Mouse (Mus musculus) neural tube, embryonic 12.5 days (tissue): ENCODE data around the gene Slc30a5. TPM values are rescaled to one million over a fixed set of nuclear protein-coding genes. Genes with fewer than 3 reads are reported as not detected.
A peak's percentile ranks its signal among the peaks of the same experiment; 100 is the strongest.
"Not testable (repeated sequence)": the region's sequence is repeated elsewhere in the genome, so short reads cannot be mapped to it uniquely, and the experiment has no call there.

Experiments used
- ATAC-seq: fragments of 200-750 bp; cut with Nextera tagmentation; 2 replicates; pipeline ENCODE4 v1.8.0; 2017; ENCODE audit warnings: low read depth, mild to moderate bottlenecking, moderate TSS enrichment, moderate library complexity; ENCODE audit not compliant: low FRiP score
- H3K27ac ChIP-seq: fragments of 300-500 bp; sonication (generic); 2 replicates; pipeline ENCODE4 v1.5.1; 2016
- H3K27me3 ChIP-seq: fragments of 300-500 bp; sonication (generic); replicated peaks from 2 replicates; pipeline ENCODE4 v1.6.1; 2016; ENCODE audit warnings: mild to moderate bottlenecking
- H3K36me3 ChIP-seq: fragments of 300-500 bp; sonication (generic); 2 replicates; pipeline ENCODE4 v1.6.1; 2016; ENCODE audit warnings: mild to moderate bottlenecking
- H3K4me1 ChIP-seq: fragments of 300-500 bp; sonication (generic); 2 replicates; pipeline ENCODE4 v1.6.1; 2016
- H3K4me2 ChIP-seq: fragments of 300-500 bp; sonication (generic); replicated peaks from 2 replicates; pipeline ENCODE4 v1.6.1; 2016; ENCODE audit warnings: mild to moderate bottlenecking
- H3K4me3 ChIP-seq: fragments of 300-500 bp; sonication (generic); 2 replicates; pipeline ENCODE4 v1.5.1; 2016
- H3K9ac ChIP-seq: fragments of 300-500 bp; sonication (generic); 2 replicates; pipeline ENCODE4 v1.6.1; 2016; ENCODE audit warnings: mild to moderate bottlenecking
- H3K9me3 ChIP-seq: fragments of 300-500 bp; sonication (generic); 2 replicates; pipeline ENCODE4 v1.6.1; 2016; ENCODE audit warnings: mild to moderate bottlenecking
- WGBS: fragments of 180-500 bp; shearing (Covaris S2); methylation state at CpG from one replicate; pipeline ENCODE4 v1.1.7; 2016; 5-methylcytosine and 5-hydroxymethylcytosine counted together
- polyA plus RNA-seq: library from polyadenylated mRNA; unstranded; fragments of >200 nt; fragmentation: Nextera tagmentation; extraction: Ambion mirVana; gene quantifications from 2 replicates; pipeline ENCODE4 v1.2.1, GENCODE M21; 2016

Slc30a5 gene
- polyA plus RNA-seq, 1 experiment from 2014 or later, result 43.7 TPM

GRCm38 (mm10) chr13:100832188-100832587 is 1.0 kb downstream of the Slc30a5 start:
- Histone ChIP-seq H3K27ac (no peak overlapping the region), H3K4me1 (peaks cover 16% of the 10 kb centered on the region), H3K4me2 (peak overlapping the region; percentile 83), H3K9me3 (no peaks in the 10 kb centered on the region), H3K9ac (peak overlapping the region; percentile 91), H3K36me3 (no peaks in the 10 kb centered on the region; the same call in 1 of the 2 replicates), H3K27me3 (no peaks in the 10 kb centered on the region), H3K4me3 (peak overlapping the region; percentile 94)
- no peak for ATAC-seq
- 3% methylated on average over 8 of the region's 8 CpGs for WGBS

GRCm38 (mm10) chr13:100831123-100831522 is 2.1 kb downstream of the Slc30a5 start:
- Histone ChIP-seq H3K27me3 (no peaks in the 10 kb centered on the region), H3K9me3 (no peaks in the 10 kb centered on the region), H3K27ac (no peak overlapping the region), H3K4me1 (peaks cover 16% of the 10 kb centered on the region), H3K9ac (no peak overlapping the region), H3K4me3 (no peak overlapping the region), H3K4me2 (0 out of 2 replicates have a peak overlapping the region, but pooled peaks have one; percentile 83), H3K36me3 (peaks cover 7% of the 10 kb centered on the region)
- ATAC-seq, result no peak
- WGBS, result 87% methylated on average over 6 of the region's 6 CpGs

DNA sequence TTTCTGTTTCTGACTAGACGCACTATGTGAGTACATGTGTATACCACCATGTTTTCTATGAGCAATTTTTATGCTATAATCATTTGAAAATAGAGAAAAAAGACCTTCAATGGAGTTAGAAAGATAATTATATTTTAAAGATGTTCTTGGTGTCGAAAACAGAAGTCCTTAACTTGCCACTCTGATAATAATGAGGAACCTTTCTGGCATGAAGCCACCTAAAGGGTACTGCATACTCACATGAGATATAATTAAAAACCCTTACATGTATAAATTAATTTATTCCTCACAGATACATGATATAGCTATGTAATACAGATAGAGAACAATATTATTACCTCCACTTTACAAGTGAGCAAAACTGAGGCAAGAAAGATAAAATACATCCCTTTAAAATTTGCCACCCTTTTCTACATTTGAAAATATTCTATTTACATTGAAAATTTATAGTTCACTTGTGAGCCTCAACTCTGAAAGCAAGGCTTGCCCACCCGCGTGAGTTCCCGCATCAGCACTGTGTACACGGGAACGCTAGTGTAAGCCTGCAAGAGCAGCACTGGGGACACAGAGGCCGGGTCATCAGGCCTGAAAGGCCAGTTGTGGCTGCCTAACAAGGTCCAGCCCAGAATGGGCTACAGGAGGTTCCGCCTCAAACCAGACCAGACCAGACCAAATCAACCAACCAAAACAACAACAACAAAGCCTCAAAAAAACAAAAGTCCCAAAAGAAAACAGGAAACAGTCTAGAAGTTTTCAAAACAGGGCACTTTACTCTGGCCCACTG is 7.4 kb downstream of the Slc30a5 start:
- Histone ChIP-seq H3K27me3 (no peaks in the 10 kb centered on the region), H3K4me3 (no peak overlapping the region), H3K9me3 (no peaks in the 10 kb centered on the region), H3K9ac (no peak overlapping the region), H3K4me2 (no peak overlapping the region), H3K36me3 (peaks cover 42% of the 10 kb centered on the region), H3K27ac (no peak overlapping the region), H3K4me1 (no peaks in the 10 kb centered on the region)
- WGBS, result 93% methylated on average over 9 of the region's 9 CpGs
- no peak for ATAC-seq

GRCm38 (mm10) chr13:100824916-100825315 is 8.3 kb downstream of the Slc30a5 start:
- WGBS, result 94% methylated on average over 3 of the region's 3 CpGs
- Histone ChIP-seq H3K4me3 (no peak overlapping the region), H3K27me3 (no peaks in the 10 kb centered on the region), H3K4me2 (no peak overlapping the region), H3K27ac (no peak overlapping the region), H3K4me1 (no peaks in the 10 kb centered on the region), H3K9ac (no peak overlapping the region), H3K36me3 (peaks cover 47% of the 10 kb centered on the region), H3K9me3 (no peaks in the 10 kb centered on the region)
- no peak for ATAC-seq

GRCm38 (mm10) chr13:100824306-100824705 is 8.9 kb downstream of the Slc30a5 start:
- Histone ChIP-seq H3K27ac (no peak overlapping the region), H3K36me3 (peaks cover 52% of the 10 kb centered on the region), H3K4me2 (no peak overlapping the region), H3K4me1 (no peaks in the 10 kb centered on the region), H3K9ac (no peak overlapping the region), H3K4me3 (no peak overlapping the region), H3K9me3 (no peaks in the 10 kb centered on the region), H3K27me3 (no peaks in the 10 kb centered on the region)
- no peak for ATAC-seq
- WGBS, result 88% methylated on average over 6 of the region's 6 CpGs

GRCm38 (mm10) chr13:100823863-100824262 is 9.4 kb downstream of the Slc30a5 start:
- H3K9me3 ChIP-seq, result no peaks in the 10 kb centered on the region
- H3K36me3 ChIP-seq, result peaks cover 55% of the 10 kb centered on the region
- H3K27ac ChIP-seq, result no peak overlapping the region
- H3K4me1 ChIP-seq, result no peaks in the 10 kb centered on the region
- no peak overlapping the region for H3K9ac ChIP-seq
- no peak overlapping the region for H3K4me3 ChIP-seq
- 95% methylated on average over 3 of the region's 3 CpGs for WGBS
- no peak for ATAC-seq
- no peaks in the 10 kb centered on the region for H3K27me3 ChIP-seq
- no peak overlapping the region for H3K4me2 ChIP-seq

DNA sequence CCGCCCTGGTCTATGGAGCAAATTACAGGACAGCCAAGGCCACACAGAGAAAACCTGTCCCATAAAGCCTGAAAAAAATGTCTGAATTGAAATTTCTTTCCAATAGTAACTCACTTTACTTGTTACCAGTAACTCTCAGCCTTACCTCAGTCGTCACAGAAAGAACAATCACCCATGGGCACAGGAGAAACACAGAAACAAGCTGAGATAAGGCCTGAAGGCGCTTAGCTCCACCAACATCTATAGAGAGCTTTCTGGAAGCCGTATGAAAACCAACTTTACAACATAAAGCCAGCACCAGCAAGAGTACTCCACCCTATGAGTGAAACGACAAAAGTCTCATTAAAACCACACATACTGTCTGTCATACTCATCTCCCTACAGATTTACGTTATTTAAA is 18.8 kb downstream of the Slc30a5 start:
- Histone ChIP-seq H3K27me3 (no peaks in the 10 kb centered on the region), H3K4me3 (no peak overlapping the region), H3K9me3 (no peaks in the 10 kb centered on the region), H3K36me3 (peaks cover 72% of the 10 kb centered on the region), H3K4me1 (no peaks in the 10 kb centered on the region), H3K4me2 (no peak overlapping the region), H3K27ac (no peak overlapping the region), H3K9ac (no peak overlapping the region)
- 93% methylated on average over 6 of the region's 6 CpGs for WGBS
- ATAC-seq, result no peak

DNA sequence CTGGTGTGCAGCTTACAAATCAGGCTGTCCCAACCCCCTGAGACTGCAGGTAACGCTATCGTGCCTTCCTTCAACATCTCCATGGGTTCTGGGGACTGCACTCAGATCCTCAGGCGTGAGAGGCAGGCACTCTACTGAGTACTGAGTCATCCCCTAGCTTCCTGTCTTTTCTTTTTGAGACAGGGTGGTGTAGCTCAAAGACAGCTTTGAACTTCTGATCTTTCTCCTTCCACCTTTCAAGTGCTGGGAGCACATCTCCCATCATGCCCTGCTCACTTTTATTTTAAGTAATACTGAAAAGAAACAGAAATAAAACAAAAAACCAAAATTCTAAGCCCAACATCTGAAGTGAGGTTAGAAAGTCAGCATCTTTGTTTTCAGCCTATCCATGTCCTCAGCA is 27.5 kb downstream of the Slc30a5 start:
- Histone ChIP-seq H3K27ac (no peak overlapping the region), H3K9ac (no peak overlapping the region), H3K4me2 (no peak overlapping the region), H3K27me3 (no peaks in the 10 kb centered on the region), H3K9me3 (no peaks in the 10 kb centered on the region), H3K36me3 (peaks cover 65% of the 10 kb centered on the region), H3K4me3 (no peak overlapping the region), H3K4me1 (no peaks in the 10 kb centered on the region)
- WGBS, result 93% methylated on average over 3 of the region's 3 CpGs
- ATAC-seq, result no peak

DNA sequence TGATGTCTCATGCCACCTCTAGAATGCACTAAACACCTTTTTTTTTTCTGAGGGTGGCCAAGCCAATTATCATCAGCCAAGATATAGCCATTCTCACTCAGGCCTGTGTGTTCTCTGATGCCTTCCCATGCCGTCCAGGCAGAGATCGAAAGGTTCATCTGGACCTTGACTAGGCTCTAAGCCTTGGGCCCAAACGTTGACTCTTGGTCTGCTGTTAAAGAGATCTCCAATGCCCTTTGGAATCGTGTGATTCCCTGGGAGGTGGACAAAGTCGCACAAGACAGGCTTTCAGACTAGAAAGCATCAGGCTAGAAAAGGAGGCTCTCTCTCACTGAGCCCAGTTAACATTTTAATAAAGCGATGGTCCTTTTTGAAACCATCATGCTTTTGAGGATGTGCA is 36.1 kb downstream of the Slc30a5 start:
- no peak for ATAC-seq
- no peaks in the 10 kb centered on the region for H3K27me3 ChIP-seq
- whole genome bisulfite sequencing, result 89% methylated on average over 6 of the region's 6 CpGs
- no peaks in the 10 kb centered on the region for H3K4me1 ChIP-seq
- H3K9ac ChIP-seq, result no peak overlapping the region
- no peak overlapping the region for H3K4me3 ChIP-seq
- peaks cover 13% of the 10 kb centered on the region; the same call in 1 of the 2 replicates for H3K36me3 ChIP-seq
- no peaks in the 10 kb centered on the region for H3K9me3 ChIP-seq
- no peak overlapping the region for H3K27ac ChIP-seq
- H3K4me2 ChIP-seq, result no peak overlapping the region

DNA sequence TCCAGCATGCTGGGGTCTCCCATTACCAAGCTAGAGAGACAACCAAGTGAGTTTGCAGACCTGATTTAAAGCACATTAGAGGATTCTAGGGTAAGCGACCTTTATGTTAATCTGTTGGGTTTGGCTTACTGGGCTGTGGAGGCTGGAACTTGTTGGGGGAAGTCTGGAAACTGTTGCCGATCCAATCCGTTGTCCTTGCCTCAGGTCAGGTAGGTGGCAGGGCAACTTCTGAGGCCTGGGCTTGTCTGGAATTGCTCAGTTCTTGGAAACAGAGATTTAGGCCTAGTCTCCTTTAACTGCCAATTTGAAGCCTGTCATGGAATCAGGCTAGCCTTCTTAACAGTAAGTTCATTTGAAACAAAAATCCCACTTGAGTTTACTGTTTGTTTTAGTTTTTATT is 44.1 kb downstream of the Slc30a5 start:
- no peaks in the 10 kb centered on the region for H3K9me3 ChIP-seq
- H3K27me3 ChIP-seq, result no peaks in the 10 kb centered on the region
- H3K4me1 ChIP-seq, result peaks cover 15% of the 10 kb centered on the region
- no peak overlapping the region for H3K27ac ChIP-seq
- no peak overlapping the region for H3K9ac ChIP-seq
- no peaks in the 10 kb centered on the region for H3K36me3 ChIP-seq
- WGBS, result 92% methylated on average over 3 of the region's 3 CpGs
- no peak overlapping the region for H3K4me2 ChIP-seq
- no peak for ATAC-seq
- no peak overlapping the region for H3K4me3 ChIP-seq

GRCm38 (mm10) chr13:100788057-100788456 is 45.2 kb downstream of the Slc30a5 start:
- not testable (repeated sequence) for ATAC-seq, H3K4me2 ChIP-seq, H3K27ac ChIP-seq, H3K9ac ChIP-seq, H3K36me3 ChIP-seq, H3K4me3 ChIP-seq, H3K9me3 ChIP-seq, H3K27me3 ChIP-seq
- H3K4me1 ChIP-seq, result peaks cover 21% of the 10 kb centered on the region
- 96% methylated on average over 13 of the region's 14 CpGs for WGBS

DNA sequence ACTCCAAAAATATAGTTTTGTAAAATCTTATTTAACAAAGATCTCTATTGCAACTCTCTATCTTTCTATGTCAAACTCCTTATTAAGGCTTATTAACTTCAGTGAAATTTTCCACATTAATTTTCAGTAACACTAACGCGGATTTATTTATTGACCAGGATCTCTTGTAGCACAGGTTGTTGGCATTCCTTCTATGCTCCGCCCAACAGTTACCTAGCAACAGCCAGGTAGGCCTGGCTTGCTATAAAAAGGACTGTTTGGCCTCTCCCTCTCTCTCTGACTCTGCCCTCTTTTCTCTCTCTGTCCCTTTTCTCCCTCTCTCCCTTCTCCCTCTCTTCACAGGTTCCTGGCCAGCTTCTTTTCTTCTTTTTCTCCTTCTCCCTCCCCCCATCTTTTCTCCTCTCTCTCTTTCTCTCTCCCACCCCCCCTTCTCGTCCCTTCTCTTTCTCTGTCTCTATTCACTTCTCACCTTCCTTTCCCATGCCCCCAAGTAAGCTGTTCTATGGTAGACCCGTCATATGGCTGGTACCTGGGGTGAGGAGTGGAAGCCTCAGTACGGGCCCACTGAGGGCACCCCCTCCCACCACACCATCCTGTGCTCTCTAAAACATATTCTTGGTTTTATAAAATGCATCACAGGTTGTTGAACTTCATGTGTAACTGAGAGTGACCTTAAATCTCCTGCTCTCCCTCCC is 45.8 kb downstream of the Slc30a5 start:
- peaks cover 21% of the 10 kb centered on the region for H3K4me1 ChIP-seq
- H3K36me3 ChIP-seq, result peaks cover 4% of the 10 kb centered on the region; the same call in 1 of the 2 replicates
- H3K9ac ChIP-seq, result no peak overlapping the region
- no peak overlapping the region for H3K4me3 ChIP-seq
- H3K27me3 ChIP-seq, result no peaks in the 10 kb centered on the region
- H3K27ac ChIP-seq, result no peak overlapping the region
- WGBS, result 74% methylated on average over 6 of the region's 6 CpGs
- ATAC-seq, result no peak
- H3K4me2 ChIP-seq, result no peak overlapping the region
- H3K9me3 ChIP-seq, result no peaks in the 10 kb centered on the region
